Mouse (Mus musculus): ENCODE data around the gene Olfr494. TPM values are rescaled to one million over a fixed set of nuclear protein-coding genes. Genes with fewer than 3 reads are reported as not detected.

Olfr494 gene
- total RNA-seq (2023): not detected

DNA sequence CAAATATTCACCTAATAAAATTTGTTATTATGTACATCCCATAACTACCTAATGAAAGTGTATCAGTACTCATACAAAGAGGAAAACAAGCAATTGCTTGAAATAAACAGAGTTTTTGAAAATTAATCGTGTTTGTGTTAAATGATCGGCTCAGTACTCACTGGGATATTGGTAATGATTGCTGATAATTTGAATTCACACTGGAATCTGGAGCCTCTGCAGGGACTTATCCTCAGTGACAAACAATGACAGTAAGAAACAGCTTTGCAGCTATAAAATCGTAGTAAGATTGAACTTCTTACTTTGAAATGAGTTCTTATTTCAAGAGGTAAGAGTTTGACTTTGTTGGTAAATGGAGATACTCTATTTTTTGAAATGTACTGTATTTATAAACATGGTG lies at the start of gene Olfr494:
Gene Olfr494, plus strand, starts transcription at position 301 of the 400 bp plus-strand sequence.

GRCm38 (mm10) chr7:108323574-108323973 lies 41.6 kb upstream of the Olfr494 start, which contains the start of gene Olfr492:
Gene Olfr492, minus strand, starts transcription at chr7:108323674.

DNA sequence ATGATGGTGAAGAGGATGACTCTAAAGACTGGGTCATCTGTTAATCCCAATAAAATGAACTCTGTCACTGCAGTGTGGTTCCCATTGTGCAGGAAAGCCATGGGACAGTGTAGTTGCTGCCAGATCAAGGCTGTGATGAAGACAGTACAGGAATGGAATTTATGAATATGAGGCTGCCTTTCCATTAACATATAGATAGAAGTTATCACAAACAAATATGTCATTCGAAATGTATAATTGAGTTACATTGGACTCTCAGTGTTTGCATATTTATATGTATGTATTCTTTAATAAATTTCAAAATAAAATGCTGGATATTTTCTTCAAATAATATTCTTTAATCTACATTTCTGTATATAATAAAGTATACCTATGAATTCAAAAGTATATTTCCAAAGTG lies 18.3 kb upstream of the Olfr494 start, which contains the start of gene Olfr493:
Gene Olfr493, minus strand, starts transcription at position 101 of the 400 bp plus-strand sequence.

DNA sequence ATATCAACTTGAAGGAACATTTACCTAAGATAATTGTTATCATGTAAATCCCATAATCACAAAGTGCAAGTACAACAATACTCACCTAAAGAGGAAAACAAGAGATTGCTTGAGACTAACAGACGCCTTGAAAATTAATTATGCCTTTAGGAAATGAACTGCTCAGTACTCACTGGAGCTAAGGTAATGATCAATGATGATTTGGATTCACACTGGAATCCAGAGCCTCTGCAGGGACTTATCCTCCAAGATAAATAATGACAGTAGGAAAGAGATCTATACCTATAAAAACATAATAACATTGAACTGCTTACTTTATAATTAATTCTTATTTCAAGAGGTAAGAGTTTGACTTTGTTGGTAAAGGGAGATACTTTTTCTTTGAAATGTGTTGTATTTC lies 27.7 kb downstream of the Olfr494 start, which contains the start of gene Olfr495:
Gene Olfr495, plus strand, starts transcription at position 301 of the 400 bp plus-strand sequence.

Other genes starting within 250 kb of the Olfr494 start
- gene Olfr484, start 237.9 kb upstream of the Olfr494 start, total RNA-seq (2023): not detected
- gene Olfr485, start 205.5 kb upstream of the Olfr494 start, total RNA-seq (2023): not detected
- gene Olfr486, start 192.6 kb upstream of the Olfr494 start, total RNA-seq (2023): not detected
- gene Olfr487, start 150.7 kb upstream of the Olfr494 start, total RNA-seq (2023): not detected
- not detected for gene Olfr488, start 107.0 kb upstream of the Olfr494 start, total RNA-seq (2023)
- not detected for gene Olfr490, start 76.4 kb upstream of the Olfr494 start, total RNA-seq (2023)
- gene Olfr491, start 51.9 kb upstream of the Olfr494 start, total RNA-seq (2023): not detected
- gene Olfr492, start 41.7 kb upstream of the Olfr494 start, total RNA-seq (2023): not detected
- gene Olfr493, start 18.4 kb upstream of the Olfr494 start, total RNA-seq (2023): not detected
- gene Olfr495, start 27.8 kb downstream of the Olfr494 start, total RNA-seq (2023): not detected
- gene Olfr497, start 55.1 kb downstream of the Olfr494 start, total RNA-seq (2023): not detected
- gene Olfr498, start 100.0 kb downstream of the Olfr494 start, total RNA-seq (2023): not detected
- not detected for gene Olfr502, start 159.7 kb downstream of the Olfr494 start, total RNA-seq (2023)
- gene Olfr503, start 179.2 kb downstream of the Olfr494 start, total RNA-seq (2023): not detected
- not detected for gene Olfr504, start 200.5 kb downstream of the Olfr494 start, total RNA-seq (2023)
- gene Olfr506, start 245.5 kb downstream of the Olfr494 start, total RNA-seq (2023): not detected

Data from CD8-positive naive resting alpha-beta T cell, adult 57 days (primary cell).